Mouse (Mus musculus): ENCODE measurements around the gene Lamp5. TPM values are rescaled to one million over a fixed set of nuclear protein-coding genes. Genes with fewer than 3 reads are reported as not detected.

Gene Lamp5
- polyA plus RNA-seq, 1 experiment from 2014 or later, result 2.4 TPM

- Histone ChIP-seq H3K9me3 (no peaks in the 10 kb centered on the region), H3K36me3 (replicated peaks) (no peaks in the 10 kb centered on the region), H3K27me3 (replicated peaks; ENCODE audit: low read depth, poor library complexity, severe bottlenecking) (no peaks in the 10 kb centered on the region), H3K27ac (replicated peaks) (peak overlapping the region; percentile 35; the same call in 1 of the 2 replicates), H3K4me3 (no peak overlapping the region), H3K4me1 (peaks cover 24% of the 10 kb centered on the region)
- no peak for DNase-seq (ENCODE audit: low spot score)
Observed at GRCm38 (mm10) chr2:136107597-136107996, 55.6 kb downstream of the Lamp5 start.

GRCm38 (mm10) chr2:136108124-136109037, 56.3 kb downstream of the Lamp5 start:
- H3K9me3 ChIP-seq, result no peaks in the 10 kb centered on the region
- peaks cover 24% of the 10 kb centered on the region for H3K4me1 ChIP-seq
- H3K36me3 ChIP-seq (replicated peaks), result no peaks in the 10 kb centered on the region
- 0 out of 2 replicates have a peak overlapping the region, but pooled peaks have one; percentile 19 for H3K27ac ChIP-seq (replicated peaks)
- WGBS, result 24% methylated on average over 6 of the region's 6 CpGs
- no peak overlapping the region for H3K4me3 ChIP-seq
- no peak for DNase-seq (ENCODE audit: low spot score)
- H3K27me3 ChIP-seq (replicated peaks; ENCODE audit: low read depth, poor library complexity, severe bottlenecking), result no peaks in the 10 kb centered on the region

GRCm38 (mm10) chr2:136109038-136109363, 57.0 kb downstream of the Lamp5 start:
- Histone ChIP-seq H3K4me3 (no peak overlapping the region), H3K27ac (replicated peaks) (0 out of 2 replicates have a peak overlapping the region, but pooled peaks have one; percentile 19), H3K4me1 (peaks cover 24% of the 10 kb centered on the region), H3K36me3 (replicated peaks) (no peaks in the 10 kb centered on the region), H3K9me3 (no peaks in the 10 kb centered on the region), H3K27me3 (replicated peaks; ENCODE audit: low read depth, poor library complexity, severe bottlenecking) (no peaks in the 10 kb centered on the region)
- DNase-seq (ENCODE audit: low spot score), result no peak
- 6% methylated on average over 2 of the region's 2 CpGs for WGBS

- WGBS, result 86% methylated on average over 6 of the region's 6 CpGs
- DNase-seq (ENCODE audit: low spot score), result no peak
- Histone ChIP-seq H3K27ac (replicated peaks) (no peak overlapping the region), H3K4me3 (no peak overlapping the region), H3K36me3 (replicated peaks) (no peaks in the 10 kb centered on the region), H3K27me3 (replicated peaks; ENCODE audit: low read depth, poor library complexity, severe bottlenecking) (no peaks in the 10 kb centered on the region), H3K9me3 (no peaks in the 10 kb centered on the region), H3K4me1 (peaks cover 12% of the 10 kb centered on the region; the same call in 1 of the 2 replicates)
Observed at GRCm38 (mm10) chr2:136113374-136113773, 61.3 kb downstream of the Lamp5 start.

DNA sequence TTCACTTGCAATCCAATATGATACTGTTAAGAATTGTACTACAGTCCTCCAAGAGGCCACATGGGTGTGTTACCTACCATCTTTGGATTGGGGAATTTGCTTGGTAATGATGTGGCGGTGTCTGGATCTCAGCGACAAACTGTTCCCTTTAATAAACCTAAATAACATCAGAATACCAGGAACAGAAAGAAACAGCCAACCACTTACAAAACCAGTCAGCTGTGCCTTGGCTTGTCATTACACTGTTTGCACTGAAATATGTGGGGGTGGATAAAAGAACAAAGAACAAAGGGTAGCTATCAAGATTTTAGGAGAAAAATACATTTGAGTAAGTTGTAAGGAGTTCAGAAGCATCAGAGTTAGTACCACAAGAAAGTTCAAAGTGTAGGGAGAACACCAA, 66.0 kb downstream of the Lamp5 start:
- no peak overlapping the region for H3K4me3 ChIP-seq
- DNase-seq (ENCODE audit: low spot score), result no peak
- no peak overlapping the region for H3K27ac ChIP-seq (replicated peaks)
- H3K9me3 ChIP-seq, result no peaks in the 10 kb centered on the region
- H3K27me3 ChIP-seq (replicated peaks; ENCODE audit: low read depth, poor library complexity, severe bottlenecking), result no peaks in the 10 kb centered on the region
- H3K4me1 ChIP-seq, result no peaks in the 10 kb centered on the region
- H3K36me3 ChIP-seq (replicated peaks), result no peaks in the 10 kb centered on the region
- WGBS, result 95% methylated on average over 2 of the region's 2 CpGs
